Comparison of ENCODE assay signal across 8 mouse cellular contexts in the genomic region with DNA sequence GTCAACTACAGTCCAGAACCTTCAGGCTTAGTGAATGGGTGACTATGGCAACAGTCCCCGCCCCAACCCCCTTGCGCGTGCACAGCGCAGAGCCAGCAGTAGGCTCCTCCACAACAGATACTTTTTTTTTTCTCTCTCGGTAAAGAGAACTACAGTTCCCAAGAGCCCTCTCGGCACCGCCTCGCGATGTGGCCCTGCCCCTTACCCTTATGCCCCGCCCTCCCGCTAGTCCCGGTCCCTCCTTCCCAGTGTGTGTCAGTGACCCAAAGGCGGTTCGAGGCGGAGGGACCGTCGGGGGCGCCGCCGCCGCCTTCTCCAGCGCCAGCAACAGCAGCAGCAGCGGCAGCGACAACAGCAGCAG. TPM values are rescaled to one million over a fixed set of nuclear protein-coding genes. Genes with fewer than 3 reads are reported as not detected.
DNase-seq lines count a peak whose midpoint lies in the region; ATAC-seq and TF ChIP-seq lines count a peak whose summit lies in the region.

Gene Peli1, plus strand, starts transcription at position 225 of the 361 bp plus-strand sequence.

- WGBS in hindbrain, embryonic 13.5 days: under 1% methylated on average over 24 of the region's 24 CpGs

- H3K4me2 ChIP-seq in hindbrain, embryonic 13.5 days: peak within 1 kb of the TSS; percentile 62

- peak within 1 kb of the TSS; percentile 99 for H3K27ac ChIP-seq in hindbrain, embryonic 13.5 days

- POLR2A ChIA-PET in Patski (lab: Charles Lee): interaction anchor here (0.6 to 1.1 kb wide), 3 partner anchors 149 to 155 kb away, joined by 3 to 5 read pairs (median 3); no protein-coding TSS in a partner anchor

- no peaks in the 10 kb centered on the region for H3K9me3 ChIP-seq in hindbrain, embryonic 13.5 days

- CTCF ChIA-PET in Patski (lab: Charles Lee): no interaction called here

- in situ Hi-C loops in Patski (cut with MboI; ENCODE audit: low pct_unique_long_range_greater_than_20kb): loop anchor here (5.0 kb wide), 1 partner anchor 151 kb away; no protein-coding TSS in a partner anchor

- no peaks in the 10 kb centered on the region for H3K27me3 ChIP-seq in Patski
- H3K27me3 ChIP-seq in hindbrain, embryonic 13.5 days: no peaks in the 10 kb centered on the region

- H3K9ac ChIP-seq in hindbrain, embryonic 13.5 days: peak within 1 kb of the TSS; percentile 100

- peaks cover 14% of the 10 kb centered on the region for H3K4me1 ChIP-seq in hindbrain, embryonic 13.5 days (replicated peaks)

- TF ChIP-seq CTCF in Patski (IDR thresholded peaks at IDR 0.05): no peak

- ATAC-seq in Patski: peak; percentile 96
- peak; percentile 99 for ATAC-seq in hindbrain, embryonic 13.5 days (ENCODE audit: low FRiP score)

- DNase-seq in Patski (ENCODE audit: low read depth, low spot score): peak; percentile 73
- peak; percentile 94 to 95 for DNase-seq in cerebellum, postnatal 14 days
- peak; percentile 89 to 96 for DNase-seq in frontal cortex, postnatal 14 days (ENCODE audit: low spot score in 2 of 2)
- peak; percentile 90 to 92 for DNase-seq in layer of hippocampus, postnatal 25 days (ENCODE audit: extremely low spot score in 1 of 2, low spot score in 1 of 2)
- peak; percentile 98 for DNase-seq in lung, postnatal 25 days (ENCODE audit: low spot score)
- DNase-seq in retina, embryonic 14.5 days (ENCODE audit: low spot score): peak; percentile 97
- peak; percentile 96 for DNase-seq in thymus, postnatal 4 days

- peak within 1 kb of the TSS; percentile 90 for H3K4me3 ChIP-seq in hindbrain, embryonic 13.5 days

- H3K36me3 ChIP-seq in hindbrain, embryonic 13.5 days: no peaks in the 10 kb centered on the region

RNA-seq across cellular contexts. Expression of gene Peli1, which starts in this region (rescaled TPM):
- 13.1 TPM for polyA plus RNA-seq in Patski (2021)
- 85.9 and 87.1 TPM in 2 replicates for polyA plus RNA-seq in hindbrain, embryonic 13.5 days (2015; fragmentation: Nextera tagmentation; extraction: Ambion mirVana)
- 10 to 100 TPM; 52.5 to 52.8 TPM for total RNA-seq in layer of hippocampus, postnatal 25 days (2021)

Comparison
In these comparisons a context has a peak if more than half of its experiments do, and no peak if none do; other contexts are left out.
1. Peak in every context shown above with its lines: DNase-seq, ATAC-seq, H3K4me3 ChIP-seq and H3K27ac ChIP-seq.